Mouse (Mus musculus) stomach, embryonic 16.5 days (tissue): ENCODE results near the gene Clic4. TPM values are rescaled to one million over a fixed set of nuclear protein-coding genes. Genes with fewer than 3 reads are reported as not detected.

Experiments used
- ATAC-seq: fragments of 200-750 bp; cut with Nextera tagmentation; 2 replicates; pipeline ENCODE4 v1.8.0; 2017; ENCODE audit warnings: moderate number of reproducible peaks, moderate TSS enrichment; ENCODE audit not compliant: insufficient read depth, low FRiP score
- H3K27ac ChIP-seq: fragments of 300-500 bp; sonication (generic); 2 replicates; pipeline ENCODE4 v1.5.1; 2014; ENCODE audit warnings: low read length
- H3K27me3 ChIP-seq: fragments of 300-500 bp; sonication (generic); 2 replicates; pipeline ENCODE4 v1.6.1; 2014; ENCODE audit warnings: low read length, control low read depth, mixed read lengths; ENCODE audit not compliant: control insufficient read depth, insufficient read depth
- H3K36me3 ChIP-seq: fragments of 300-500 bp; sonication (generic); 2 replicates; pipeline ENCODE4 v1.6.1; 2014; ENCODE audit warnings: low read length; ENCODE audit not compliant: control insufficient read depth, insufficient read depth
- H3K4me1 ChIP-seq: fragments of 300-500 bp; sonication (generic); 2 replicates; pipeline ENCODE4 v1.6.1; 2014; ENCODE audit warnings: low read length, control low read depth, mixed read lengths; ENCODE audit not compliant: control insufficient read depth, insufficient read depth
- H3K4me2 ChIP-seq: fragments of 300-500 bp; sonication (generic); 2 replicates; pipeline ENCODE4 v1.6.1; 2014; ENCODE audit warnings: low read depth, low read length, mixed read lengths
- H3K4me3 ChIP-seq: fragments of 300-500 bp; sonication (generic); replicated peaks from 2 replicates; pipeline ENCODE4 v1.5.1; 2014; ENCODE audit warnings: mild to moderate bottlenecking, low read length
- H3K9ac ChIP-seq: fragments of 300-500 bp; sonication (generic); 2 replicates; pipeline ENCODE4 v1.6.1; 2014; ENCODE audit warnings: low read length
- H3K9me3 ChIP-seq: fragments of 300-500 bp; sonication (generic); replicated peaks from 2 replicates; pipeline ENCODE4 v1.6.1; 2016; ENCODE audit warnings: low read length, control low read depth; ENCODE audit not compliant: control insufficient read depth
- WGBS: fragments of 180-500 bp; shearing (Covaris S2); extraction: QIAGEN DNeasy Blood & Tissue Kit; methylation state at CpG from one replicate; pipeline ENCODE4 v1.1.7; 2014; 5-methylcytosine and 5-hydroxymethylcytosine counted together
- polyA plus RNA-seq: library from polyadenylated mRNA; unstranded; fragments of >200 nt; fragmentation: Nextera tagmentation; extraction: Ambion mirVana; gene quantifications from 2 replicates; pipeline ENCODE4 v1.2.1, GENCODE M21; 2015

The Clic4 gene
- 136 and 141 TPM in 2 replicates for polyA plus RNA-seq

GRCm38 (mm10) chr4:135272640-135273306 lies at the start of gene Clic4:
Gene Clic4 (minus strand): TSS chr4:135272814.
- under 1% methylated on average over 62 of the region's 64 CpGs for WGBS
- ATAC-seq: peak; percentile 99
- Histone ChIP-seq H3K27me3 (no peaks in the 10 kb centered on the region), H3K4me1 (peaks cover 28% of the 10 kb centered on the region), H3K9ac (peak within 1 kb of the TSS; percentile 94), H3K4me3 (peak within 1 kb of the TSS; percentile 84), H3K4me2 (peak within 1 kb of the TSS; percentile 82), H3K27ac (peak within 1 kb of the TSS; percentile 97), H3K9me3 (no peaks in the 10 kb centered on the region), H3K36me3 (no peaks in the 10 kb centered on the region)

- Histone ChIP-seq H3K4me2 (no peak overlapping the region), H3K27ac (no peak overlapping the region), H3K27me3 (no peaks in the 10 kb centered on the region), H3K36me3 (peaks cover 32% of the 10 kb centered on the region), H3K9me3 (peaks cover 5% of the 10 kb centered on the region; the same call in 1 of the 2 replicates), H3K9ac (no peak overlapping the region), H3K4me3 (no peak overlapping the region), H3K4me1 (peaks cover 18% of the 10 kb centered on the region)
- ATAC-seq: peak; percentile 86; the same call in 1 of the 2 replicates
- WGBS: 5% methylated on average over 2 of the region's 2 CpGs
These were observed 45.4 kb upstream of the Clic4 start for GRCm38 (mm10) chr4:135317966-135318365.

GRCm38 (mm10) chr4:135317539-135317938 lies 44.9 kb upstream of the Clic4 start:
- H3K9ac ChIP-seq: no peak overlapping the region
- H3K4me2 ChIP-seq: no peak overlapping the region
- peaks cover 32% of the 10 kb centered on the region for H3K36me3 ChIP-seq
- peaks cover 22% of the 10 kb centered on the region for H3K4me1 ChIP-seq
- no peak for ATAC-seq
- WGBS: 91% methylated on average over 4 of the region's 4 CpGs
- no peak overlapping the region for H3K27ac ChIP-seq
- H3K9me3 ChIP-seq: peaks cover 5% of the 10 kb centered on the region; the same call in 1 of the 2 replicates
- no peak overlapping the region for H3K4me3 ChIP-seq
- no peaks in the 10 kb centered on the region for H3K27me3 ChIP-seq

GRCm38 (mm10) chr4:135315287-135315686 lies 42.7 kb upstream of the Clic4 start:
- Histone ChIP-seq H3K4me1 (peaks cover 23% of the 10 kb centered on the region), H3K9me3 (peaks cover 5% of the 10 kb centered on the region; the same call in 1 of the 2 replicates)
- WGBS: 94% methylated on average over 9 of the region's 9 CpGs

GRCm38 (mm10) chr4:135314419-135314832 lies 41.8 kb upstream of the Clic4 start:
- Histone ChIP-seq H3K27ac (no peak overlapping the region), H3K4me1 (peaks cover 23% of the 10 kb centered on the region), H3K9me3 (peaks cover 5% of the 10 kb centered on the region; the same call in 1 of the 2 replicates), H3K36me3 (peaks cover 20% of the 10 kb centered on the region), H3K27me3 (no peaks in the 10 kb centered on the region), H3K4me3 (no peak overlapping the region), H3K9ac (no peak overlapping the region), H3K4me2 (no peak overlapping the region)
- ATAC-seq: no peak
- WGBS: 75% methylated on average over 11 of the region's 11 CpGs

More at GRCm38 (mm10) chr4:135315287-135315686, 42.7 kb upstream of the Clic4 start:
- no peak for ATAC-seq
- H3K36me3 ChIP-seq: peaks cover 26% of the 10 kb centered on the region
- no peak overlapping the region for H3K27ac ChIP-seq
- no peak overlapping the region for H3K9ac ChIP-seq
- no peak overlapping the region for H3K4me2 ChIP-seq
- no peaks in the 10 kb centered on the region for H3K27me3 ChIP-seq
- H3K4me3 ChIP-seq: no peak overlapping the region

- Histone ChIP-seq H3K4me3 (no peak overlapping the region), H3K36me3 (peaks cover 16% of the 10 kb centered on the region), H3K27ac (no peak overlapping the region), H3K27me3 (no peaks in the 10 kb centered on the region), H3K9ac (no peak overlapping the region), H3K4me2 (no peak overlapping the region), H3K4me1 (peaks cover 23% of the 10 kb centered on the region), H3K9me3 (peaks cover 5% of the 10 kb centered on the region; the same call in 1 of the 2 replicates)
- no peak for ATAC-seq
- WGBS: 67% methylated on average over 9 of the region's 9 CpGs
These were observed 41.2 kb upstream of the Clic4 start for GRCm38 (mm10) chr4:135313761-135314241.

- H3K27me3 ChIP-seq: no peaks in the 10 kb centered on the region
- no peak for ATAC-seq
These were observed 40.6 kb upstream of the Clic4 start for GRCm38 (mm10) chr4:135313111-135313691.

GRCm38 (mm10) chr4:135312706-135313105 lies 40.1 kb upstream of the Clic4 start:
- Histone ChIP-seq H3K9me3 (peaks cover 5% of the 10 kb centered on the region; the same call in 1 of the 2 replicates), H3K4me3 (no peak overlapping the region), H3K27me3 (no peaks in the 10 kb centered on the region), H3K27ac (peak overlapping the region; percentile 7; the same call in 1 of the 2 replicates), H3K36me3 (peaks cover 16% of the 10 kb centered on the region), H3K4me1 (peaks cover 23% of the 10 kb centered on the region), H3K4me2 (no peak overlapping the region), H3K9ac (peak overlapping the region; percentile 33; the same call in 1 of the 2 replicates)
- ATAC-seq: peak; percentile 57; the same call in 1 of the 2 replicates
- WGBS: 36% methylated on average over 4 of the region's 4 CpGs

More at GRCm38 (mm10) chr4:135313111-135313691, 40.6 kb upstream of the Clic4 start:
- WGBS: 41% methylated on average over 17 of the region's 17 CpGs
- H3K9ac ChIP-seq: peak overlapping the region; percentile 38; the same call in 1 of the 2 replicates
- H3K27ac ChIP-seq: peak overlapping the region; percentile 7; the same call in 1 of the 2 replicates
- H3K4me1 ChIP-seq: peaks cover 23% of the 10 kb centered on the region
- H3K36me3 ChIP-seq: peaks cover 16% of the 10 kb centered on the region
- peaks cover 5% of the 10 kb centered on the region; the same call in 1 of the 2 replicates for H3K9me3 ChIP-seq
- H3K4me2 ChIP-seq: no peak overlapping the region
- no peak overlapping the region for H3K4me3 ChIP-seq

- 78% methylated on average over 8 of the region's 8 CpGs for WGBS
- peaks cover 5% of the 10 kb centered on the region; the same call in 1 of the 2 replicates for H3K9me3 ChIP-seq
- no peak for ATAC-seq
- no peak overlapping the region for H3K9ac ChIP-seq
- no peaks in the 10 kb centered on the region for H3K27me3 ChIP-seq
- peaks cover 8% of the 10 kb centered on the region for H3K36me3 ChIP-seq
- H3K4me3 ChIP-seq: no peak overlapping the region
- no peak overlapping the region for H3K4me2 ChIP-seq
- no peak overlapping the region for H3K27ac ChIP-seq
- H3K4me1 ChIP-seq: peaks cover 23% of the 10 kb centered on the region
These were observed 37.8 kb upstream of the Clic4 start for GRCm38 (mm10) chr4:135310371-135310770.
